Mouse (Mus musculus) layer of hippocampus, adult 18-20 months (tissue): ENCODE measurements at regions not wholly inside any gene's neighbourhood (a gene's known extent, or its start where the extent isn't known, plus 50 kb on each side); places are given as distances from the start of the nearest gene placed in this dataset.
"Not testable (repeated sequence)": the region's sequence is repeated elsewhere in the genome, so short reads cannot be mapped to it uniquely, and the experiment has no call there.

Source experiments
- DNase-seq, 2 experiments: peaks; one replicate each; pipeline ENCODE4 v3.0.0; 2022; ENCODE audit warnings: low spot score in 2 of 2

DNA sequence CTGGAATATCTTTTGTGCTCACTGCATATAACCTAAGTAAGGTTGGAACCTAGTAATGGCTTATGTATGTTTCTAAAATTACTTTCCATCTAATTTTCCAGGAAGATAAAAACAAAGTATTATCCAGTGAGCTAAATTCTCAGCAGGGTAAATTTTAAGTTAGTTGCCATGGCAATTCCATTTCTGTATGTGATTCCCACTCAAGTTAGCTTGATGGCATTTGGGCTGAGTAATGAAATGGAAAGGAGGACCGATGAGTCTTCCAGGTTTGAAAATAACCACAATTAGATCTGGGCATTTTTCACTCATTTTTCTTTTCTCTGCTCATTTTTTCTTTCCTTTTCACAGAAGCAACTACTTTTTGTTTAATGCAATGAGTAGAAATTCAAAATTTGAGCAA lies 398.4 kb upstream of the Gm10801 start:
- peak in 1 of 2 experiments; percentile 30 for DNase-seq

DNA sequence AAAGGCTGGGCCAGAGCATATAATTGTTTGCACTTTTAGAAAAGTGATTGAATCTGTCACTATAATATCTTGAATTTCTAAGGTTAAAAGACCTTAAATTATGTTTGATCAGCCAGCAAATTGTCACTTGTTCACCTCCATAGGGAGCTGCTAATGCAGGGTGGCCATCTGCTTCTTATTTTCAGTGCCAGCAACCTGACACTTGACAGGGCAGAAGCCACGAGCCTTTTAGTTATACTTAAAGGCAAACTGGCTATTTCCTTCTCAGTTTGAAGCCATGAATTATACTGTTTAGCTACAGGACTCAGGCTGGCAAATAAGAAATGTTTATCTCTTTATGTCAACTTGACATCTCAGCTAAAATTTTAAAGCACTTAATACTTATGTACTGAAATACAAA lies 392.5 kb upstream of the Gm10801 start:
- no peak for DNase-seq

DNA sequence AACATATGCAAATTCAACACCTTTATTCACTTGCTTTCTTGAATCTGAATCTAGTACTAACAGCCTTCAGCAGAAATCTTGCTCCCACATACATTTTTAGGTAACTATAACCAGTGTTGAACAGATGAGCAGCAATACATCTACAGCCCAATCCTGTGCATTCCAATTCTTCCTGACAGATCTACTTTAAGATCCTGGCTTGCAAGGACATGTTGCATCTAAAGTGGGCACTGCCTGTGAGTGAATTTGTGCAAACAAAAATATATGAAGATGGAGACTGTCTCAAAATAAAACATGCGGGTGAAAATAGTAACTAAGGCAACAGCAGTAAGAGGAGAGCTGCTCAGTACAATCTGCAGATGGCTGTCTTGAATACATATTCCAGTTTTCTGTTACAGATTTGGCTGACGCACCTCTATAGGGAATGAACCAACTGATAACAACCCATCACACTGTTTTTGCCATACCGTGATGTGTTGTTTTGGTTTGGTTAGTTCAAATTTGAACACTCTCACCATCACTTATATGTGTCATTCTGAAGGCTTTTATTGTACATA lies 375.2 kb upstream of the Gm10801 start:
- peak; percentile 2 to 25 for DNase-seq

DNA sequence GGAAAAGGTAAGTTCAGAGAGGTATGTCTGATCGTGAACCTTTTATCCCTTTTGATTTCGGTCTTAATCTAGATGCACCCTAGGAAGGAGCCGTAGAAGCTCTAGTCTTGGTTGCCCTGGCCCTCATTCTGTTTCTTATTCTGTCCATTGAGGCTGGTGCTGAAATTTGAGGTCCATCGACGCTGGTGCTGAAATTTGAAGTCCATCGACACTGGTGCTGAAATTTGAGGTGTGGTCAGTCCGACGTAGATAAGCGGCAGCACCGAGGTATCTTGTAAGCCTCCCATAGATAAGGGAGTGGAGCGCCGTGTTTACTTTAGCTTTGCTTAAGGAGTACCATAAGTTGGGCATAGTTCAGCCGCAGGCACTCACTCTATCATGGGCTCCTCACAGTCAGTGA lies 332.0 kb upstream of the Gm10801 start:
- DNase-seq = not testable (repeated sequence)

DNA sequence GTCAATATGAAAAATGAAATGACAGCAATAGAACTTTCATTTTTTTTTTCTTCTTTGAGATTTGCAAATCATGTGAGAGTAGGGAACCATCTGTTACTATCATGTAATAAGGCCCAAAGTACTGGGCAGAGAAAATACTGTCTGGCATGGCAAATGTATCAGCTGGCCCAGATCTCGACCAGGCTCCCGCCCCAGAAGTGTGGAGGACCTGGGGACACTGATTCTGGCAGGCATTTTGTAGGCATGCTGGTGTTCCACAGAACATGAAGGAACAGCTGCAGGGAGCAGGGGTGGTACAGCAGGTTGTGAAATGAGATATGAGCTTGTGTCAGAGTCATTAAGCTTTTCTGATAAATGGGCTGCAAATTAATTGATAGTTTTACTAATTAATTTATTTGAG lies 307.8 kb upstream of the Gm10801 start:
- peak in 1 of 2 experiments; percentile 3 for DNase-seq

DNA sequence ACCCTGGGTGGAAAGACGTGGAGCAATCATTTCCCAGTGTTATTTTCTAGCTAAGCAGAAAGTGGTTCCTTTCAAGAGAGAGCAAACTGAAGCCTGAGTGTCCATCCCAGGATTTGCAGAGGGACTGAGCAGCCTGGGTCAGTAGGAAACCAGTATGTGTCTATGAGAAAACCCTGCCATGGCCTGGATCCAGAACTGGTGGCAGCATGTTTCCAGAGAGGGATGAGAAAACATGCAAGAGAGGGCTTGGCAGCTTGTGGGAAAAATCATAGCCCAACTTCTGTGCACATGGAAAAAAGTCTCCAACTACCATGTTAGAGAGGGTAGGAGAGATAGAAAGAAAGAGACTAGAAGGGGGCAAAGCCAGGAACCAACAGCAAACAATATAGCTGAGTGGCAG lies 282.8 kb upstream of the Gm10801 start:
- DNase-seq = no peak
